Mouse (Mus musculus): ENCODE data around the gene Atp1a4.

Atp1a4 gene

GRCm38 (mm10) chr1:172197851-172198250 is 60.4 kb downstream of the Atp1a4 start:
- DNase-seq (ENCODE audit: low spot score), result no peak

- no peak for DNase-seq (ENCODE audit: low spot score)
Observed at GRCm38 (mm10) chr1:172197146-172197545, 61.1 kb downstream of the Atp1a4 start.

- DNase-seq (ENCODE audit: low spot score), result no peak
Observed at GRCm38 (mm10) chr1:172194435-172194834, 63.8 kb downstream of the Atp1a4 start.

GRCm38 (mm10) chr1:172192217-172192616 is 66.0 kb downstream of the Atp1a4 start:
- DNase-seq (ENCODE audit: low spot score), result no peak

- DNase-seq (ENCODE audit: low spot score), result no peak
Observed at GRCm38 (mm10) chr1:172191578-172191977, 66.6 kb downstream of the Atp1a4 start.

- DNase-seq (ENCODE audit: low spot score), result no peak
Observed at GRCm38 (mm10) chr1:172188891-172189290, 69.3 kb downstream of the Atp1a4 start.

- no peak for DNase-seq (ENCODE audit: low spot score)
Observed at GRCm38 (mm10) chr1:172186401-172187289, 71.6 kb downstream of the Atp1a4 start.

GRCm38 (mm10) chr1:172183915-172184314 is 74.3 kb downstream of the Atp1a4 start:
- DNase-seq (ENCODE audit: low spot score), result no peak

GRCm38 (mm10) chr1:172183056-172183455 is 75.2 kb downstream of the Atp1a4 start:
- no peak for DNase-seq (ENCODE audit: low spot score)

- DNase-seq (ENCODE audit: low spot score), result no peak
Observed at GRCm38 (mm10) chr1:172181777-172182176, 76.4 kb downstream of the Atp1a4 start.

- DNase-seq (ENCODE audit: low spot score), result no peak
Observed at GRCm38 (mm10) chr1:172180881-172181280, 77.3 kb downstream of the Atp1a4 start.

GRCm38 (mm10) chr1:172179102-172179501 is 79.1 kb downstream of the Atp1a4 start:
- no peak for DNase-seq (ENCODE audit: low spot score)

- no peak for DNase-seq (ENCODE audit: low spot score)
Observed at GRCm38 (mm10) chr1:172177791-172178190, 80.4 kb downstream of the Atp1a4 start.

Data from yolk sac, embryonic 10.5 days (tissue).